Mouse (Mus musculus) urinary bladder, postnatal 36 days (tissue): ENCODE data around the gene Ints7.
A peak's percentile ranks its signal among the peaks of the same experiment; 100 is the strongest.

Source experiments
- DNase-seq, 2 experiments: peaks; one replicate each; pipeline ENCODE4 v3.0.0; 2022; ENCODE audit warnings: low spot score in 2 of 2, mixed read lengths in 1 of 2

Gene Ints7

DNA sequence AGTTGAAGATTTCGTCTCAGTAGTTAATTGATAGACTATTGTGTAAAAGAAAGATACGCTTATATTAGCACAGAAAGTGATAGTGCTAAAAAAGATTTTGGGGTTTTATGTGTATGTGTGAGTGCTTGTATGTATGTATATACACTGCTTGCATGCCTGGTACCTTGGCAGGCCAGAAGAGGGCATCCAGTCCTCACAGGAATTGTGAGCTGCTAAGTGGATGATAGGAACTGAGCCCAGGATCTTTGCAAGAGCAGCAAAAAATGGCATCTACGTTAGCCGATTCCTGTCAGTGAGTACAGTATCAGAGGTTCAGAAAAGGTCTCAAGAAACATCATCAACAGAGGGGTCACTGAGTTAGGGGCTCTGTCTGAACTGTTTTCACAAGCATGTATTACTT lies 9.0 kb downstream of the Ints7 start:
- DNase-seq: no peak

DNA sequence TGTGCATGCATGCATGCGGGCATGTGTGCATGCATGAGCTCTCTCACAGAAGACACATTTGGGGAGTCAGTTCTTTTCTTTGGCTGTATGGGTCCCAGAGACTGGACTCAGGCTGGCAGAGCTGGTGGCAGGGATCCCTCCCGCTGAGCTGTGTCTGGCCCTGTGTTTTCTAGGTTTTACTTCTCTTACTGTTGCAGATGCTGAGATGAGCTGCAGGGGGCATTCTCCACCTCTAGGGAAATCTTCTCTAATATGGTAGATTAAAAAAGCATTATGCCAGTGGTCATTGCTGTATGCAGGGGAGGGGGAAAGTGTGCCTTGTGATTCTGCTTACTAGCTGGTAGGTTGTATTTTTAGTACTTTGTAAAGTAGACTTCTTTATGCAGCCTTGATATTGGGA lies 10.3 kb downstream of the Ints7 start:
- no peak for DNase-seq

DNA sequence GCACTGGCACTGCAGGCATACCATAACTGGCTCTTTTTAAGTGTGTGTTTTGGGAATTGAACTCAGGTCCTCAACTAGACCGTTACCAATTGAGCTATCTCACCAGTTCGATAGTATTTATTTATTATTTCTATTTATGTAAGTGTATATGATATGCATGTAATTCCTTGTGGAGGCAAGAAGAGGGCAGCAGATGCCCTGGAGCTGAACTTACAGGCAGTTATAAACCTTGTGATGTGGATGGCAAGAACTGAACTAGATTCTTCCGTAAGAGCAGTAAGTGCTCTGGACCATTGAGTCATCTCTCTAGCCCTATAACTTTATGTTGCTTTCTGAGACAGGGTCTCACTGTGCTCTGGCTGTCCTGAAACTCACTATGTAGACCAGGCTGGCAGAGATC lies 11.6 kb downstream of the Ints7 start:
- DNase-seq: no peak

DNA sequence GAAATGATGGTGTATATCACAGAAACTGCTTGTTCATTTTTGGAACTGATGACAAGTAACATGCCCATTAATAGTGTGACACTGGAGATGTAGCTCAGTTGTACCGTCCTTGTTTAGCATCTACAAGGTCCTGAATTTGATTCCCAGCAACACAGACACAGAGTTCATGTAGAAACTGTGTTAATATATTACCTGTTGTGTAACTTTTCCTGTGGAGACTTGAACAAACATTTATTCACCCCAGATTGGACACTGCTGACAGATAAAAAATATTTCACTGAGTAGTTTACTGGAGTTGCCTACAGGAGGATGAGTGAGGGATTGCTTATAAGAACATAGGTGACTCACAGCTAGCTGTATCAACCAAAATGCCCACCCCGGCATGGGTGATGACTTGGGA lies 13.3 kb downstream of the Ints7 start:
- DNase-seq: no peak

DNA sequence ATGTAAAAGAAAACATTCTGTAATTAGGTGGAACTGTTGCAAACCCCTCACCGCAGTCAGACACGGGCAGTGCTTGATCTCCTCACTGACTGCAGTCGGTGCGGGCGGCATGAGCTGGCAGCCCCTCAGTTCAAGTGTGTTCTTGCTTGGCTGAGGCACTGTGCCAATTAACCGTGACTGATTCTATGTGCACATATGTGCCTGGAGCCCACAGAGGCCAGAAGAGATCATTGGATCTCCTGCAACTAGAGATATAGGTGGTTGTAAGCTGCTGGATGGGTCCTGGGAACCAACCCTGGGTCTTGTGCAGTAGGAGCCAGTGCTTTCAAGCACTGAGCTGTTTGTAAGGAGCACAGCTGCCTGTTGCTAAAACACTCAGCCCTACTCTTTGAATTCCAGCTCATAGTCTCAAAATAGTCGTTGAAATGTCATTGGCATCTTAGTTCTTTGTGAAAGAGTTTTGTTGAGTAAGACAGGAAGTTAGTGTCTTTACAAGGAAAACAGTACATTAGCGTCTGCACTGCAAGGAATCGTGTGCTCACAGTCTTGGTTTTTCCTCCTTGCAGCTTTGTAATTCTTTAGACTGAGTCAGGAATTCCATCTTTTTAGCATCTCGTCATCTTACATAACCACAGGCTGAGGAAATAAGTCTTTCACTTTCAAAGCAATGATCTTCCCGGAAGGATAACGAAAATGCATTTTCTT lies 16.7 kb downstream of the Ints7 start:
- DNase-seq: no peak

DNA sequence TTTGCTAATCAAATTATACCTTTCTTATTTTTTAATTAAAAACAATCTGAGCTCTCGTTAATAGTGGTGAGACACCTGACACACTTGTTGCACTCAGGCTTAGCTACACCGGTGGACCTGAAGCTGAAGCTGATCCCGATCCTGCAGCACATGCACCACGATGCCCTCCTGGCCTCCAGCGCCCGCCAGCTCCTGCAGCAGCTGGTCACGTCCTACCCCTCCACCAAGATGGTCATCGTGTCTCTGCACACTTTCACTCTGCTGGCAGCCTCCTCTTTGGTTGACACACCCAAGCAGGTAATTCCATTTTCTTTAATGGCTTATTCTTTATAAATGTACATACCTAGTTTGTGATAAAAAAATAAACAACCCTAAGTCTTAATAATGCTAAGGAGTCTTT lies 20.6 kb downstream of the Ints7 start:
- DNase-seq: no peak

DNA sequence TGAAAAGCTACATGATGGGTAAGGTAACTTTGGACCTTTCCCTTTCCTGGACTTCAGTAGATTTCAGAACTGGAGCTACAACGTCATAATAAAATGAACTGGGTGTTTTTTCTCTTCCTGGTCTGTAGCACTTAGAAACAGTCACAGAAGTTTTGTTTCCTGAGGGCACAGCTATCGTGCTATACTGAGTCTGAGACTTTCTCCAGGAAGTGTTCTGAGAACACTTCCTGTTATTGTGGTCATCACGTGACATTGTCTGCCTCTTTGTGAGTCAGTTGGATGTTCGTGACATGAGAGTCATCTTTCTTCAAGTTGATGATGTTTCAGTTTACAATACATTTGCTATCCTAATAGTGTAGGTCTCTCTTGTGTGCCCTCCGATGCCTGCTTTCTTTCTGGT lies 23.8 kb downstream of the Ints7 start:
- DNase-seq: no peak

DNA sequence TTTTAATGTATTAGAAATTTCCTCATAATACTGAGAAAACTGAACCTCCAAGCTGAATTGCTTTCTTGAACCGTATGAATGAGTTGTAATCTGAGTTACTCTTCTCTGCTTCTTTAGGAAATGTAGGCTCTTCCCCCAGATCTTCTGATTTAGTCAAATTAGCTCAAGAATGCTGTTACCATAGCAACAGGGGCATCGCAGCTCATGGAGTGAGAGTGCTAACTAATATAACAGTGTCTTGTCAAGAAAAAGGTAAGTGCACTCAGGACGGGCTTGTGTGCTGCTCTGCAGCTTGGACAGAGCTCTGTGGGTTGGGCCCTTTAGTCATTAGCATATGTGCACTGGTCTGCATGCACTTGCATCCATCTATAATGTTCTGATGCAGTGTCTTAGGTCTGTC lies 29.3 kb downstream of the Ints7 start:
- no peak for DNase-seq

DNA sequence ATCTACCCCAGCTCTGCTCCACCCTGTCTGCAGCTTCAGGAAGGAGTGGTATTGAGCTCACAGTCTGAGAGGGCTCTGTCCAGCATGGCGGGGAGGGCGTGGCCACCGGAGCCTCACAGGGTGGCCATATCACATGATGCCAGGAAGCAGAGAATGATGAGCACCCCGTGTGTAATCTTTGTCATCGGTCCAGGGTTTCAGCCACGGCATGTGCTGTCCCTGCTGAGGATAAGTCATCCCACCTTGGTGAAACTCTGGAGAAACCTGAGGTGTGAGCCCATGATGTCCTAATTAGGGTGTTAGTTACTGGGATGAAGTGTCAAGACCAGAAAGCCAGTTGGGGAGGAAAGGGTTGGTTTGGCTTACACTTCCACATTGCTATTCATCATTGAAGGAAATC lies 33.6 kb downstream of the Ints7 start:
- DNase-seq: no peak

DNA sequence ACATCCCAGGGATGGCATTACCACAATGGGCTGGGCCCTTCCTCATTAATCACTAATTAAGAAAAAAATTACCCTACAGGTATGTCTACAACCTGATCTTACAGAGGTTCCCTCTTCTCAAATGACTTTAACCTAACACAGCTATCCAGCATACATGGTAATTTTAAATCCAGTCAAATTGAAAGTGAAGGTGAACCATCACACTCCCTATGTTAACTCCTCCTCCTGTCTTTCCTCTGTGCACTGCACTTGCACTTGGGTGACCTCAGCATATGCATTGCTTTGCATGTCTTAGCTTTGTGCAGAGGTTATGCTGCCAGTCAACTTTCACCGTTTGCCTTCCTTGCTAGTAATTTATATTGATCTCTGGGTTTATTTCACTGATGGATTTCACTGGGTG lies 34.1 kb downstream of the Ints7 start:
- DNase-seq: no peak

DNA sequence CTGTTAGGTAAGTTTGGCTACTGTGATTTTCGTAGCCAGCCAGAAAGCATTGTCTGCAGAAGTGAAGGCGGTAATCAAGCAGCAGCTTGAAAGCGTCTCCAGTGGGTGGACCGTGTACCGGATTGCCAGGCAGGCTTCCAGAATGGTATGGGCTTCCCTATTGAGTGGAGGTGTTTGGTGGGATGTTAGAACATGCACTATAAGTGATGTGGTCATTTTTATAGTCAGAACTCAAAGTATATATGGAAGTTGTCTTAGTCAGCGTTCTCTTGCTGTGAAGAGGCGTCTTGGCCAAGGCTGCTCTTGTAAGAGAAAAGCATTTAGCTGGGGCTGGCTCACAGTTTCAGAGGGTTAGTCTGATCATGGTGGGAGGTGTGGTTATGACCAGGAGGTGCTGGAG lies 34.9 kb downstream of the Ints7 start:
- no peak for DNase-seq

DNA sequence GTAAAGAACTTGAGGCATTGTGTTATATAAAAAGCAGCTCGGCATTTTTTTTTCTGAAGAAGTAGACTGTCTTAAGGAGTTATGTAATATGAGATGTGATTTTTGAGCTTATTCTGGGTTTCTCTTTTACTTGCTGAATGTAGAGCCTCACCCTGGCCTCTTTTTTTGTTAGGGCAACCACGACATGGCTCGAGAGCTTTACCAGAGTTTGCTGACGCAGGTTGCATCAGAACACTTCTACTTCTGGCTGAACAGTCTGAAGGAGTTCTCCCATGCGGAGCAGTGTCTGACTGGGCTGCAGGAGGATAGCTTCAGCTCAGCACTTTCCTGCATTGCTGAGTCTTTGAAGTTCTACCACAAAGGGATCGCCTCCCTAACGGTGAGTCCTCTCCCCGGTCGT lies 36.2 kb downstream of the Ints7 start:
- no peak for DNase-seq

DNA sequence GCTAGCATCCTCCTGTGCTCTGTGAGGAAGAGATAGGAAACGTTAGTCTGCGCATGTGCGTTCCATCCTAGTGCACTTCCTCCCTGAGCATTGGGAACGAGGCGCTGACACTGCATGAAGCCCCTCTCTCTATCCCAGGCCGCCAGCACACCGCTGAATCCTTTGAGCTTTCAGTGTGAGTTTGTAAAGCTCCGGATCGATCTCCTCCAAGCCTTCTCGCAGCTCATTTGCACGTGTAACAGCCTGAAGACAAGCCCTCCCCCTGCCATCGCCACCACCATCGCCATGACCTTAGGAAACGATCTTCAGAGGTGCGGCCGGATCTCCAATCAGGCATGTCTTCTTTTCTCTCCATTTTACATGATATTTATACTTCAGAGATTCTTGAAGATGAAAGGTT lies 37.4 kb downstream of the Ints7 start:
- DNase-seq: no peak

DNA sequence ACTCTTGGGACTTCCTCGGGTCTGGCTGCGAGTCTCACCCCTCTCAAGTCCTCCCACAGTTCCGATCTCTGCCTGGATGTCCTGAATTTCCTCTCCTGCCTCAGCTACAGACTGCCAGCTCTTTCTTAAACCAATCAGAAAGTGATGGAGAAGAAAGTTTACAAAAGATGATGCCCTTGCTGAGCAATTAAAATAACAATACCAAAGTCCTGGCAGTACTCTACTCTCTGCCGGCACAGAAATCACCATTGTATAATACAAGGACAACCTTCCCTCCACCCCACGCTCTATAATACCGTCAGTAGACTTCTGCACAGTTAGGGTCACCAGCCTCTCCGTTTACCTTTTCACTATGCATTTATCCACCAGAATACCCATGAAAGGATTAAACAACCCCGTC lies 40.8 kb downstream of the Ints7 start:
- DNase-seq: no peak

DNA sequence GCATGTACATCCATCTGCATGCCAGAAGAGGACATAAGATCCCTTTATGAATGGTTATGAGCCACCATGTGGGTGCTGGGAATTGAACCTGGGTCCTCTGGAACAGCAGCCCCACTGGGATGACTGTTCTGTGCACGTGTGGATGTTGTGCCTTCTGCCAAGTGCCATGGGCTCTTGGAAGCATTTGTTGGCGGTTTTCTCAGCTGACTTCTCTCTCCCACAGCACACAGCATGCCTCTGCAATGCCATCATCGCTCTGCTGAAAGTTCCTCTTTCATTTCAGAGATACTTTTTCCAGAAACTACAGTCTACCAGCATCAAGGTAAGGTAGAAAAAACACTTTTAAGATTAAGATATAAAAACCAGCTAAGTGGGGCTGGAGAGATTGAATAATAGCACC lies 42.2 kb downstream of the Ints7 start:
- no peak for DNase-seq

DNA sequence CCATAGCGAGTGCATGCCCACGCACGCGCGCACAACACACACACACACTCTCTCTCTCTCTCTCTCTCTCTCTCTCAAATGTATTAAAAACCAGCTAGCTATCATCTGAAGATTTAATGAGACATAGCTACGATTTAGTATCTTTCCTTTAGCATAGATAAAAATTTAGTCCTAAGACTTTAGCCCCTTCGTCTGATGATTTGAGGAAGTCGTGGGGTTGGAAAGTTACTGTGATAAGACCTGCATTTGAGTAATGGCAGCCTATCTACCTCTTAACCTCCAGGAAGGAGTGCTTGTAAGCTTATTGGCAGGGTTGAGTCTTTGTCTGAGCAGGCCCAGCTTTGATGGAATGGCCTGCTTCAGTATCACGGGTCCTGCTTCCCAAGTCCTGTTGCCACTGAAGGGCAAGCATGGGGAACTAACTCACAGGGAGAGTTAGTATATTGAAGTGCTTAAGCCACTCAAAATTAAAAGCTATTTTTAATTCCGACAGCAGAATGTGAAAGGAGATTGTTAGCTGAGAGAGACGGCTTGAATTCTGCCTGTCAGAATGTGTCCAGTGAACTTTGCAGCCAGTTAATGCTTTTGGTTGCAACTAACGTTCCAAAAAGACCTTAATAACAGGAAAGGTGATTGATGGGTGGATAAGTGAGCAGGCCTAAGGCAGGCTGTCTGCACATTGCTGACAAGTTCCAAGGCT lies 42.8 kb downstream of the Ints7 start:
- no peak for DNase-seq

DNA sequence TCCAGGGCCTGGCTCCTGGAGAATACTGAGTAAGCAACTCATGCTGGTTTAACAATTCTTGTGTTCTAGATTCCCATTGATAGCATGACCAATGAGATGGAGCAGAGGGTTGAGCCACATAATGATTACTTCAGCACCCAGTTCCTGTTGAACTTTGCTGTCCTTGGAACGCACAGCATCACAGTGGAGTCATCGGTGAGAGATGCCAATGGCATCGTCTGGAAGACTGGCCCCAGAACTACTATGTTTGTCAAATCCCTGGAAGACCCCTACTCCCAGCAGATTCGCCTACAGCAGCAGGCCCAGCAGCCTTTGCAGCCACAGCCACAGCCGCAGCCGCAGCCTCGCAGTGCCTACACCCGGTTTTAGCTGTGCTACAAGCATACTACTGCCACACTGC lies 45.7 kb downstream of the Ints7 start:
- DNase-seq: no peak

DNA sequence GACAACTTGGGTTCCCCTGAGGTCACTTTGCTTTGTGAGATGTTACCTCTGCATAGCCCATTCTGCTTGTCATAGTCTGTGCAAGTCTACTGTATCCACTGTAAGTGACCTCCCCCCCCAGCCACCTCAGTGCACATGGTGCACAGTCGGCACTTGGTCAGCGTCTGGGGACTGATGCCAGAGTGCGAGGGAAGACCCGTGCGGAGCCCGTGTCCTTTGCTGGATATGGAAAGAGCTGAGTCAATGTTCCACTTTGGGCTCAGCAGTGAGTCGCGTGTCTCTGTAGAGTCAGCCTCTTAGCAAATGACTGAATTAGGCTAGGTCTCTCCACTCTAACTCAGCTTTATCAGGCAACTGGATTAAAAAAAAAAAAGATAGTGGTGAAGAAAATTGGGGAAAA lies 47.4 kb downstream of the Ints7 start:
- no peak for DNase-seq

DNA sequence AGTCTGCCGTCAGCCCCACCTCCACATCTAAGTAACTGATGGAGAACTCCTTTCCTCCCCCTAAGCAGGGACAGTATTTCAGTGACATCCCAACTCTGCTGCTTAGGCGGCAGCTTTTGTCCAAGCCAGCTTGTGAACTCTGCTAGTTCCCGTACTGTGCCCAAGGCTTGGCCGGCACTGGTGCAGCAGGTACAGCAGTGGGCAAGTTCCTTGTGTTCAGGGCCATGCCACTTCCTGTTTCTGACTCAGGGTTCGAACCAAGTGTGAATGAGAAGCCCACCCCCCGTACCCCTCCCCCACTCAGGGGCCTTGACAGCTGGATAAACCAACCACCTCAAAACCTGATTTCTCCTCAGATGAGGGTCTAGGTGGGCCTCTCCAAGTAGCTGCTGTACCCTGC lies 49.1 kb downstream of the Ints7 start:
- DNase-seq: no peak

DNA sequence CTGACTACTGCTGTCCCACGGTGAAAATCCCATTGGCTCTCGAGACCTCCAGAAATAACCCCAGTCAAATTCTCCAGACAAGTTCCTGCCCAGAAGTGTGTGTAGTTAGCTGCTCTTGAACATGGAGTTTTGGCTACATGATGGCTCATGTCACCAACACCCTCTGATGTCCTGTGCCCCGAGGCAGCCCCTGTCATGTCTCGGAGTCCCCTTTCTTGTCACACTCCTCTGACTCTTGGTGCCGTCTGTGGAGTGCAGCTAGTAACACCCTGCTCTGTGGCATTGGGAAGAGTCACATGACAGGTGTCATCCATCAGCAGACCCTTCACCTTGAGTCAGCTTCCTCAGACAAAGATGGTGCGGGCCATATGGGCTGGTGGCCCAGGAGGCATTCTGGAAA lies 49.6 kb downstream of the Ints7 start:
- DNase-seq: no peak

DNA sequence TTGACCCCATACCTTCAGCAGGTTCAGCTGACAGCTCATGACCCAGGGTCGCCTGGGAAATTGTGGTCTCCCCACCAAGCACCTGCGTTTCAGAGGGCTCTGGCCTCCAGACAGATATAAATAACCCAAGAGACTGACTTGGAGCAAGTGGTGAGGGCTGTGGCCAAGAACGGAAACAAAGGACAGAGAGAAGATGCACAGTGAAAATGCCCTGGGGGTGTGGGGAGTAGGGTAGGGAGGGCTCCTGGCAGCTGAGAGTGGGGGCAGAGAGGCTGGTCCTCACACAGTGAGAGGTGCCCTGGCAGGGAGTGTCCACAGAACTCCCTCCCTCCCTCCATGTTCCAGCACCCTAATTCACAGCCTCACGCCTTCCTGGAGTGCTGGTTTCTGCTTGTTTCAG lies 50.2 kb downstream of the Ints7 start:
- no peak for DNase-seq

DNA sequence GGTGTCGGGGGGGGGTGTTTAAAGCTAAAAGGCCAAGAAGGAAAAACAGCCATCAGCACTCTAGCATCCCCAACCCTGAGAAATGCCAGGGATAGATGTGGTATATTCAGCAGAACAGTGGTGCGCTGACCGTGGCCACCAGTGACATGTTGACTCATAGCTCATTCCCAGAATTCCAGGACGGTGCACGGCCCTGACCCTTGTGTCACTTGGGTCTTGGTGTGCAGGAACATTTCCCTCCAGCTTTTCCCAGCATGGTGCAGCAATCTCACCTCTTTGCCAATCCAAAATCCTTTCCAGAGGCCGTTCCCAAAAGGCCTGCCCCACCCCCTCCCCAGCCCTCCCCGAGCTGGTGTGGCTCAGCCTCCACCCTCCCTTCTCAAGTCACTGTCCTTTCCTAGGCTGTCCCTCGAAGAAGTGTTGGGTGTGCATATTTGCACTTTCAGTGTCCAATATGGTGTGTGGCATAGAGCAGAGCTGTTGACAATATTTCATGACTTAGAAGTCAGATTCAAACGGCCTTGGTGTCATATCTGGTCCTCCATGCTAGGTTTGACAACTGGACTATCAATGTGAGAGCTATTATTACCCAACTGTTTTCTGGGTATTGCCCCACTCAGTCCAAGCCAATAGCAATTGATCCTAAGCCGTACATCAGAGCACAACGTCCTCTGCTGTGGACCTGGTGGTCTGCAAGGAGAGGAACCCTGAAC lies 53.2 kb downstream of the Ints7 start:
- peak in 1 of 2 experiments; percentile 22 for DNase-seq

DNA sequence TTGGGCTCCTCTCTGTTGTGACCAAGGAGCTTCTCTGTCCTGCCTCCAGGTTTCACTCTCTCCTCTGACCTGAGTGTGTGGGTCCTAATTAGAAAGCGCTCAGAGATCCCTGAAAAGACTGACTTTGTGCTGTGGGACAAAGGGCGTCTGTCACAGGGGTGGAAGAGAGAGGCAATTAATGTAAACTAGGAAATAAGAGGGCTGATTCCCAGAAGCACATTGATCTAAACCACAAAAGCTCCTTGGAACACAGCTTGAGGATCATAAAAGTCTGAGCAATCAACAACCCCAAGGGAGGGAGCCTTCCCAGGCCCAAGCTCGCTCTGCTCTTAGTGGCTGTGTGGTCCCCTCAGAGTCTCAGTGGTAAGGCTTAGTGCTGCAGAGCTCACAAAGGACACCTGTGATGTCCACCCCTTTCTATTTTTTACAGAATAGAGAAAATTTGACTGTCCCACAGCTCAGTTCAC lies 53.8 kb downstream of the Ints7 start:
- DNase-seq: no peak
